Mouse (Mus musculus) gastrocnemius, postnatal 36 days (tissue): ENCODE data around the gene Olfr46. TPM values are rescaled to one million over a fixed set of nuclear protein-coding genes. Genes with fewer than 3 reads are reported as not detected.
"Not testable (repeated sequence)": the region's sequence is repeated elsewhere in the genome, so short reads cannot be mapped to it uniquely, and the experiment has no call there.

Experiments
- DNase-seq, 2 experiments: peaks; one replicate each; pipeline ENCODE4 v3.0.0; 2022
- intact Hi-C: fragments of 180-260 bp; cut with DNase I; formaldehyde crosslinking; loops from one replicate; pipeline ENCODE4 v1.15.1; 2025
- long read RNA-seq, 2 experiments: library from polyadenylated mRNA; stranded (forward); transcript quantifications; one replicate each; pipeline ENCODE4 v2.0.0; 2021
- total RNA-seq, 2 experiments: library from RNA; stranded (reverse); gene quantifications; 2 replicates each; pipeline ENCODE4 v1.2.3; 2021

Gene Olfr46
- total RNA-seq = not detected
- long read RNA-seq, experiment 1 = 0 reads
- long read RNA-seq, experiment 2 = 0 reads

DNA sequence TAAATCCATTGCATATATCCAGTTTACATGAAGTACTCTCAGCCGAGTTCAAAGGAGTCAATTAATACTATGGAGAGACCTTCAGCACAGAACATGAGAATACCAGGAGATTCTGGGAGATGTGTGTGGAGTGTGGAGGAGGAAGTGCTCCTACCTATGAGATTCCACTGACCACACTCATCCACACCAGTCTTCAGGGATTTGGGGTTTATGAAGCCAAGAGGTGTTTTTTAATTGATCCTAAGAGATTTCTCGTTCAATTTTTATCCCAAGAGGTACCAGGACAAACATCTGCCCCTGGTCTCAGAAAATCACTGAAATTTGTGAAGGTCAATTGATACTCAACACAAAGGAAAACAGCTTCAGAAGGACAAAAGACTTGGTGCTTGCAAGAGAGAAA lies at the start of gene Olfr46:
Olfr46 (plus strand) TSS at position 301 of the 400 bp plus-strand sequence.
- DNase-seq, intact Hi-C loops: not testable (repeated sequence)

DNA sequence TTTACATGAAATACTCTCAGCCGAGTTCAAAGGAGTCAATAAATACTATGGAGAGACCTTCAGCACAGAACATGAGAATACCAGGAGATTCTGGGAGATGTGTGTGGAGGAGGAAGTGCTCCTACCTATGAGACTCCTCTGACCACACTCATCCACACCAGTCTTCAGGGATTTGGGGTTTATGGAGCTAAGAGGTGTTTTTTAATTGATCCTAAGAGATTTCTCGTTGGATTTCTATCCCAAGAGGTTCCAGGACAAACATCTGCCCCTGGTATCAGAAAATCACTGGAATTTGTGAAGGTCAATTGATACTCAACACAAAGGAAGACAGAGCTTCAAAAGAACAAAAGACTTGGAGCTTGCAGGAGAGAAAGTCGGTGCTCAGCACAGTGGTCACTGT lies 33.5 kb upstream of the Olfr46 start, which contains the start of gene Olfr538:
Olfr538 (plus strand) TSS at position 301 of the 400 bp plus-strand sequence.
- intact Hi-C loops = no loop called here
- DNase-seq = no peak

DNA sequence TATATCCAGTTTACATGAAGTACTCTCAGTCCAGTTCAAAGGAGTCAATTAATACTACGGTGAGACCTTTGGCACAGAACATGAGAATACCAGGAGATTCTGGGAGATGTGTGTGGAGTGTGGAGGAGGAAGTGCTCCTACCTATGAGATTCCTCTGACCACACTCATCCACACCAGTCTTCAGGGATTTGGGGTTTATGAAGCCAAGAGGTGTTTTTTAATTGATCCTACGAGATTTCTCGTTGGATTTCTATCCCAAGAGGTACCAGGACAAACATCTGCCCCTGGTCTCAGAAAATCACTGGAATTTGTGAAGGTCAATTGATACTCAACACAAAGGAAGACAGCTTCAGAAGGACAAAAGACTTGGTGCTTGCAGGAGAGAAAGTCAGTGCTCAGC lies 27.6 kb downstream of the Olfr46 start, which contains the start of gene Olfr61:
Olfr61 (plus strand) TSS at position 301 of the 400 bp plus-strand sequence.
- intact Hi-C loops, DNase-seq: not testable (repeated sequence)

DNA sequence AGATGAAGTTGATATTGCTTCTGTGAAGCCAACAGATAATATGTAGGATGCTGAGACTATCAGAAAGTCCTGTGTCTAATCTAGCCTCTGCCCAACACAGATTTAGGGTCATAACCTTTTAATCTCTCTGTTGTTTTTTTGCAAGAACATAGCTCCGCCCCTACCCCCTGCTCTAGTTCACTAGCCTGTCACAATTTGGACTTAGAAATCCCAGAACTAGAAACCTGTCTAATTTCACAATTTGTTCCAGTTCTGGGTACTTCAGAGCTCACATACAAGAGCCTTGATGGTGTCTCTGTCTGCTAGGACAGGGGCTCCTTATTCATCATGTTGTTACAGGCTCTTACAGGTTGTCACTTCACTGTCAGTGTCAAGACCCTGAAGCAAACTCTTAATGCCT lies 29.5 kb downstream of the Olfr46 start:
- no peak for DNase-seq
- intact Hi-C loops = no loop called here

DNA sequence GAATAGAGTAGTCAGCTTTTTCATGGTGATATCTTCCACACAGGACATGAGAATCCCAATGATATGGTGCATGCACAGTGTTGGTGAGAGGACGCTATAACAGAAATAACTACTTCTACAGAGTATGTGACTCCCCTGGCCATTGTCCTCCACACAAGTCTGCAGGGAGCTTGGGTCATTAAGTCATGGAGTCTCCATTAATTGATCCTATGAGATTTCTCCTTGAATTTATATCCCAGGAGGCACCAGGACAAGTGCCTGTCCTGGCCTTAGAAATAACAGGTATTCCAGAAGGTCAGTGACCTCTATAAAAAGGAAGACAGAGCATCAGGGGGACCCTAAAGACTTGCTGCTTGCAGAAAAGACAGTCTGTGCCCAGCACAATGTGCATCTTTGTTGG lies 45.1 kb downstream of the Olfr46 start, which contains the start of gene Olfr53:
Olfr53 (plus strand) TSS at position 301 of the 400 bp plus-strand sequence.
- intact Hi-C loops = no loop called here
- no peak for DNase-seq

DNA sequence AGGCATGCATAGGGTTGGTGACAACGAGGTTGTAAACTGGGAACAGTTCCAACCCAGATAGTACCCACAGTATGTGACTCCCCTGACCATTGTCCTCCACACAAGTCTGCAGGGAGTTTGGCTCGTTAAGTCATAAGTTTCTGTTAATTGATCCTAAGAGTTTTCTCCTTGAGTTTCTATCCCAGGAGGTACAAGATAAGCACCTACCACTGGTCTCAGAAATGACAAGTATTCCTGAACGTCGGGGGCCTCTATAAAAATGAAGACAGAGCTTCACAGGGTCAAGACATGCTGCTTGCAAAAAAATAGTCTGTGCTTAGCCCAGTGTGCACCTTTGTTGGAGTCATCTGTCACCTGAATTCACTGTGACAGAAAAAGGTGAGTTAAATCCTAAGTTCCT lies 58.6 kb downstream of the Olfr46 start, which contains the start of gene Olfr539:
Olfr539 (plus strand) TSS at position 301 of the 400 bp plus-strand sequence.
- intact Hi-C loops = no loop called here
- no peak for DNase-seq

Other genes starting within 250 kb of the Olfr46 start
- gene Olfr60, start 239.6 kb upstream of the Olfr46 start, total RNA-seq = not detected
- gene Olfr530, start 224.9 kb upstream of the Olfr46 start, total RNA-seq = not detected
- not detected for gene Olfr531, start 198.4 kb upstream of the Olfr46 start, total RNA-seq
- gene Olfr532, start 179.6 kb upstream of the Olfr46 start, total RNA-seq = not detected
- not detected for gene Olfr533, start 137.9 kb upstream of the Olfr46 start, total RNA-seq
- gene Olfr535, start 117.1 kb upstream of the Olfr46 start, total RNA-seq = not detected
- not detected for gene Olfr536, start 93.9 kb upstream of the Olfr46 start, total RNA-seq
- gene Olfr538, start 33.4 kb upstream of the Olfr46 start, total RNA-seq = not detected
- not detected for gene Olfr61, start 27.7 kb downstream of the Olfr46 start, total RNA-seq
- gene Olfr53, start 45.2 kb downstream of the Olfr46 start, total RNA-seq = not detected
- not detected for gene Olfr539, start 58.7 kb downstream of the Olfr46 start, total RNA-seq
- gene Olfr45, start 80.7 kb downstream of the Olfr46 start, total RNA-seq = not detected
- gene Olfr541, start 96.0 kb downstream of the Olfr46 start, total RNA-seq = not detected
- gene Cyp2e1, start 162.5 kb downstream of the Olfr46 start, total RNA-seq = 10 to 100 TPM; 10.2 to 16.8 TPM
- gene Syce1, start 186.6 kb downstream of the Olfr46 start, total RNA-seq = not detected
- gene Zfp941, start 220.9 kb downstream of the Olfr46 start, total RNA-seq = under 1 TPM in 1 of 2 experiments, not detected in 1; 0.07 TPM
- gene Urah, start 233.7 kb downstream of the Olfr46 start, total RNA-seq = not detected
- not detected for gene Scgb1c1, start 244.3 kb downstream of the Olfr46 start, total RNA-seq
- not detected for gene Odf3, start 246.5 kb downstream of the Olfr46 start, total RNA-seq